15 mouse cellular contexts compared by ENCODE assay signal in genomic region chr11:11521908-11522441, GRCm38 (mm10). TPM values are rescaled to one million over a fixed set of nuclear protein-coding genes. Genes with fewer than 3 reads are reported as not detected.
DNase-seq lines count a peak whose midpoint lies in the region; ATAC-seq lines count a peak whose summit lies in the region.
"Had no signal": no experiment of that assay in that cellular context is flagged by ENCODE, and none has a peak within 500 bp of the region (broad histone marks: within the 10 kb centered on the region; RNA-seq: fewer than 3 reads in every experiment).

No protein-coding gene starts in this region.

- H3K9ac ChIP-seq in heart, embryonic 16.5 days (ENCODE audit: low read length) = no peak overlapping the region
- H3K9ac ChIP-seq in forebrain, embryonic 12.5 days = no peak overlapping the region
- H3K9ac ChIP-seq: heart, embryonic 15.5 days; neural tube, embryonic 13.5 days had no signal

- no peak for DNase-seq in heart, adult 9 months (ENCODE audit: low spot score in 2 of 2)
- DNase-seq in naive thymus-derived CD4-positive, alpha-beta T cell, adult 2 months (ENCODE audit: low read depth) = peak; percentile 89
- peak; percentile 68 to 79 for DNase-seq in thymus, postnatal 36 days
- DNase-seq in retina, embryonic 14.5 days (ENCODE audit: low spot score) = no peak
- DNase-seq in cerebellum, postnatal 36 days = no peak
- DNase-seq: adrenal gland, adult 2 months; cerebellum, postnatal 10 days had no signal

- no peaks in the 10 kb centered on the region for H3K4me1 ChIP-seq in heart, embryonic 16.5 days (ENCODE audit: control insufficient read depth, insufficient read depth, low read length)
- H3K4me1 ChIP-seq in forebrain, embryonic 12.5 days = no peaks in the 10 kb centered on the region
- H3K4me1 ChIP-seq: heart, embryonic 15.5 days; neural tube, embryonic 13.5 days had no signal

- H3K4me2 ChIP-seq in heart, embryonic 16.5 days (ENCODE audit: low read depth, low read length) = no peak overlapping the region
- no peak overlapping the region for H3K4me2 ChIP-seq in forebrain, embryonic 12.5 days
- H3K4me2 ChIP-seq: heart, embryonic 15.5 days; neural tube, embryonic 13.5 days had no signal

- no peaks in the 10 kb centered on the region for H3K9me3 ChIP-seq in heart, embryonic 16.5 days (replicated peaks; ENCODE audit: control insufficient read depth, low read length)
- no peaks in the 10 kb centered on the region for H3K9me3 ChIP-seq in forebrain, embryonic 12.5 days
- H3K9me3 ChIP-seq: heart, embryonic 15.5 days; neural tube, embryonic 13.5 days had no signal

- no peak overlapping the region for H3K4me3 ChIP-seq in heart, embryonic 16.5 days (ENCODE audit: low read length)
- H3K4me3 ChIP-seq in forebrain, embryonic 12.5 days (replicated peaks) = no peak overlapping the region
- H3K4me3 ChIP-seq: heart, embryonic 15.5 days; neural tube, embryonic 13.5 days had no signal

- WGBS in heart, embryonic 16.5 days = 54% methylated on average over 5 of the region's 5 CpGs
- 82% methylated on average over 5 of the region's 5 CpGs for WGBS in forebrain, embryonic 12.5 days

- no peaks in the 10 kb centered on the region for H3K27me3 ChIP-seq in heart, embryonic 16.5 days (ENCODE audit: control insufficient read depth, insufficient read depth, low read length)
- H3K27me3 ChIP-seq in forebrain, embryonic 12.5 days = no peaks in the 10 kb centered on the region
- H3K27me3 ChIP-seq: heart, embryonic 15.5 days; neural tube, embryonic 13.5 days had no signal

- H3K36me3 ChIP-seq in heart, embryonic 16.5 days (ENCODE audit: control insufficient read depth, insufficient read depth) = no peaks in the 10 kb centered on the region
- no peaks in the 10 kb centered on the region for H3K36me3 ChIP-seq in forebrain, embryonic 12.5 days (replicated peaks)
- H3K36me3 ChIP-seq: heart, embryonic 15.5 days; neural tube, embryonic 13.5 days had no signal

- H3K27ac ChIP-seq in heart, embryonic 16.5 days (ENCODE audit: low read length) = no peak overlapping the region; the same call in 1 of the 2 replicates
- no peak overlapping the region for H3K27ac ChIP-seq in forebrain, embryonic 12.5 days
- H3K27ac ChIP-seq: heart, embryonic 15.5 days; neural tube, embryonic 13.5 days had no signal

- ATAC-seq in heart, embryonic 16.5 days (replicated peaks; ENCODE audit: extremely low read depth, insufficient read depth, low FRiP score) = peak; percentile 73
- ATAC-seq in hematopoietic stem cell, adult 5-6 weeks (replicated peaks in 1 of 2; ENCODE audit: insufficient read depth in 1 of 2, low FRiP score in 2 of 2, low TSS enrichment in 1 of 2, low read depth in 1 of 2, poor library complexity in 2 of 2, severe bottlenecking in 2 of 2) = peak; percentile 98
- no peak for ATAC-seq in forebrain, embryonic 12.5 days (ENCODE audit: low FRiP score)
- ATAC-seq: intestine, embryonic 16.5 days had no signal

RNA-seq across cellular contexts. Expression of gene Zpbp, which starts 59.8 kb away (rescaled TPM):
- 0.66 and 0.67 TPM in 2 replicates for polyA plus RNA-seq in heart, embryonic 16.5 days (2015; fragmentation: Nextera tagmentation; extraction: Ambion mirVana)
- 3.3 and 4.7 TPM in 2 replicates for total RNA-seq in hematopoietic stem cell, adult 5-6 weeks (2017)
- 0.49 and 0.59 TPM in 2 replicates for polyA plus RNA-seq in forebrain, embryonic 12.5 days (2016; fragmentation: Nextera tagmentation; extraction: Ambion mirVana)
- polyA plus RNA-seq: C2C12; small intestine, adult 2 months had no signal

Comparison
In these comparisons a context has a peak if more than half of its experiments do, and no peak if none do; other contexts are left out.
1. DNase-seq: peak in naive thymus-derived CD4-positive, alpha-beta T cell, adult 2 months (single experiment) and thymus, postnatal 36 days (2 of 2); none in heart, adult 9 months (0 of 2), retina, embryonic 14.5 days (single experiment) and cerebellum, postnatal 36 days (0 of 2).